Mouse (Mus musculus) thymus, adult 18-20 months (tissue): ENCODE results near the gene Rbm11.
A peak's percentile ranks its signal among the peaks of the same experiment; 100 is the strongest.

ENCODE experiments used
- DNase-seq, 2 experiments: peaks; one replicate each; pipeline ENCODE4 v3.0.0; 2022; ENCODE audit warnings: mixed read lengths in 2 of 2

The Rbm11 gene

DNA sequence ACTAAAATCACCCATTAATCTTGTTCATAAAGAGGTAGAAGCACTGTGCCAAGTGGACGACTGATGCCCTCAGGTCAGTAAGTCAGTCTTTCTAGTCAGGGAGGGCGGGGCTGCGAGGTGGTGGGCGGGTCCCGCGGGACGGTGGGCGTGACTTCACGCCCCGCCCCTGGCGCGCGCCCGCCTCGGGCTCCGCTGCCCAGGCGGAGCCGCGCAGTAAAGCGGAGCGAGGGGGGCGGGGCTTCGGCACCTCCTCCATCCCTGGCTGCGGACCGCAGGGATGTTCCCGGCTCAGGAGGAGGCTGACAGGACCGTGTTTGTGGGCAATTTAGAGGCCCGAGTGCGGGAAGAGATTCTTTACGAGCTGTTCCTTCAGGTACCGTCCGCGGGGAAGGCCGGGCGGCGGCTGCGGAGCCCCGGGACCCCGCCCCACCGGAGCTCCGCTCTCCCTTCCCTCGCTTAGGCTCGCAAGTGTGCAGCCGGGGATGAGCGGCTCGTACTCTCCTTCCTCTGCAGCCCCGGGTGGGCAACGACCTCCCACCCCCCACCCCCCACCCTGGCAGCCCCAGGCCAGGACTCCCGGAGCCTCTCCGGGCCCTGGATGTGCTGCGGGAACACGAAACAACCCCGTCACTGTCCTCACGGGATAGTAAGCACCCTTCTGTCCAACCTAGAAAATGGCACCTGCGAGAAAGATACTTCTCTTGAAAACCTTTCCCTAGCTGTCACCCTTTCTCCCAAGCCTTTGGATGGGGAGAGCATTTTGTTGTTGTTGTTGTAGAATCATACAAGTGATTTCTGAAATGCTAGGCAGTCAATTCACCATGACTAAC is at the start of gene Rbm11:
Gene Rbm11 (plus strand): TSS at position 174 of the 830 bp plus-strand sequence.
- DNase-seq: peak; percentile 55 to 60

GRCm38 (mm10) chr16:75545310-75545709 is 47.3 kb upstream of the Rbm11 start:
- DNase-seq: no peak

GRCm38 (mm10) chr16:75562910-75563309 is 29.7 kb upstream of the Rbm11 start:
- DNase-seq: no peak

DNA sequence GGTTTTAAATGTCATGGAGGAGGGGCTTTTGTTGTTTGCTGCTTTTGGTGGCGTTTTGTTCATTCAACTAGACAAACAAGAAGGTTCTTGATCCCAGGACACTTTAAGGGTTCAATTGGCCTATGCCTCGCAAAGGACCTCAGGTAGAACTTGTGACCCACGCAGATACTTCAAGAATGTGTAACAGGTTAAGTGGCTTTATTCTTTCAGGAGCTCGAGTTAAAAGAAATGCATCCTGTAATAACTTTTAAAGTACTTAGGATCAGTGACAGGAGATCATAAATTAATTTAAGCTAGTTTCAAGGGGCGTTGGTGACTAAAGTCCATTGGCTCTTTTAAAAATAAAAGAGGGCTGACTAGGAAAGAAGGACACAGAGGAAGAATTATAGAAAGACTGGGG is 10.4 kb upstream of the Rbm11 start:
- no peak for DNase-seq

DNA sequence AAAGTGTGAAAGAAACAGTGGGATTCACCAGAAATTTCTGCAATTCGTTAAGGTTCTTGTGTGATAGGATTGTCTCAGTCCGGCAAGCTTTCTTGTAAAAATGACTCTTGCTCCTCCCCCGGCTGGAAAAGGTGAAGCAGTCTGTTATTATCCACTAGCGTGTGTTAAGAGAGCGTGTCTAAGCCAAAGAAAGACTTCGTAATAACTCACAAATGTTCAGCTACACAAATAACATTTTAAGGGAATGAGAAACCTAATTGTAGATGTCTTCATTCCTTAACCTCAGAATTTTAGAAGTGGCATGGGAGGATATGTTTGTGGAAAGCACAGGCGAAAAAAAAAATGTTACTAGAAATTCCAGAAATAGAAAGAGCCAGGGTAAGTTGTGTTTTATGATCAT is 6.7 kb upstream of the Rbm11 start, which contains the start of gene Lipi:
Gene Lipi (minus strand): TSS at position 101 of the 400 bp plus-strand sequence.
- no peak for DNase-seq

GRCm38 (mm10) chr16:75586466-75586865 is 6.2 kb upstream of the Rbm11 start:
- DNase-seq: no peak

- DNase-seq: no peak
Observed at GRCm38 (mm10) chr16:75593501-75594183, 998 bp downstream of the Rbm11 start.

DNA sequence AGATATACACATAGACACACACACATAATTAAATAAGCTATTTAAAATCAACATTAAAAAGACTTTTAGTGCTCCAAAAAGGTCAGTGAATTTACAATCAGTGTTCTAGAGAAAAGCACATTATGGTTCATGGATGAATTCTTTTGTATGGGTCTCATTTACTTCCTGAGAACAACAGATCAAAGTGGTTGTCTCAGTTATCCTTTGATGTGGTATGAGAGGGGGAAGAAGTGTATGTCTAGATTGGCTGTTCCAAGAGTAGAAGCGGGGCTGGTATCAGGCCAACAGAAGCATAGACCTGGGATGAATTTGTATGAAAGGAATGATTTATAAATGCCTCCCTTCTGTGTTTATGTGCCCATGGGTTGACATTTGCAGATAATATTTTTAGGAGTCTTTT is 13.8 kb downstream of the Rbm11 start:
- DNase-seq: no peak

GRCm38 (mm10) chr16:75612561-75612960 is 19.9 kb downstream of the Rbm11 start:
- no peak for DNase-seq

GRCm38 (mm10) chr16:75617651-75618349 is 25.2 kb downstream of the Rbm11 start:
- DNase-seq: no peak

DNA sequence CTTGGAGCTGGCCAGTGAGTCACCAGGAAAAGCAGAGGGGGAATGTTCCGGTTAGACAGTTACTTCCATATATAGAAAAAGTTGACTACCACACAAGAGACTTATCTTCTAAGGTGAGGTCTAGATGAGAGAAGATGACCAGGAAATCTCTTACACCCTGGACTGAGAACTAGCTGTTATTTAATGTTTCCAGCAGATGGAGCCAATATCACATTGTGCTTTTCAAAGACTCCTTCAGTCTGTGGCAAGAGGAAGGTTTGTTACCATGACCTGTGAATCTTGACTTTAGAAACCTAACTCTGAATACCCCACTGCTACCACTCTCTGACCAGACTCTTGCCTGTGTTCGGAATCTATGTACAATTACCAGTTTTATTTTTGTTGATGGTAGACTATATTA is 35.2 kb downstream of the Rbm11 start:
- DNase-seq: no peak
